Mouse (Mus musculus): ENCODE measurements around the gene Boll. TPM values are rescaled to one million over a fixed set of nuclear protein-coding genes. Genes with fewer than 3 reads are reported as not detected.

The Boll gene
- total RNA-seq, 1 experiment: 2.9 TPM

DNA sequence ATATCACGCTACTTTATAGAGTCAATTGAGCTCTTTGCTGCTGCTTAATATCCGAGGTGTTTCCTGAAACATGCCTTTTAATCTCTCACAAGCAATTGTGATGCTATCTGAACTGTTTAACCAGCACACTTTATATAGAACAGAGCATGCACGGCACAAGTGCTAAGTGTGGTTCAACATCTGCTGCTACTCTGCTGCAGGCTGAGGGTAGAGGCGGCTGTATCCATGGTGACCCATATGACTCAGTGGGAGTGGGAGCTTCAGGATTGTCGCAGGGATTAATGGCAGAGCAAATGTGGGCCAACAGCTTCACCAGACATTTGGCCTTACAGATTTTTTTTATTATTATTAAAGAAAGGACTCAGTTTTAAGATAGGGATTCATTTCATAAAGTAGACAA, 36.6 kb upstream of the Boll start:
- DNase-seq (ENCODE audit: low read depth, low spot score): no peak
- TF ChIP-seq ZC3H11A (IDR thresholded peaks at IDR 0.05; ENCODE audit: borderline replicate concordance, low read depth, low read length) (no peak), CHD2 (IDR thresholded peaks at IDR 0.05; ENCODE audit: low read depth, low read length) (no peak)
- Histone ChIP-seq H3K9me3 (ENCODE audit: control insufficient read depth, insufficient read depth, low read depth, low read length) (no peaks in the 10 kb centered on the region), H3K9ac (ENCODE audit: insufficient read depth, low read depth, low read length, poor library complexity, severe bottlenecking) (no peak overlapping the region), H3K27ac (ENCODE audit: insufficient read depth, low read depth, low read length, poor library complexity, severe bottlenecking) (no peak overlapping the region), H3K4me1 (ENCODE audit: control insufficient read depth in 2 of 2, insufficient read depth in 2 of 2, low read length in 2 of 2, poor library complexity in 1 of 2) (no peaks in the 10 kb centered on the region), H3K36me3 (ENCODE audit: control insufficient read depth, insufficient read depth, low read length, poor library complexity, severe bottlenecking) (no peaks in the 10 kb centered on the region), H3K4me3 (ENCODE audit: insufficient read depth in 1 of 2, low read depth in 1 of 2, low read length in 2 of 2, poor library complexity in 1 of 2, severe bottlenecking in 1 of 2) (no peak overlapping the region)
- in situ Hi-C loops (cut with MboI; ENCODE audit: low sequenced_read_pairs in 2 of 2, unreplicated experiment in 2 of 2): loop anchor here (10.0 to 25.0 kb wide), 3 partner anchors 335 to 462 kb away; no protein-coding TSS in a partner anchor

- peaks cover 0 to 4% of the 10 kb centered on the region in 2 experiments; a peak in 1 of 4 replicates for H3K4me1 ChIP-seq (ENCODE audit: control insufficient read depth in 2 of 2, insufficient read depth in 2 of 2, low read length in 2 of 2, poor library complexity in 1 of 2)
- TF ChIP-seq ZNF384 (IDR thresholded peaks at IDR 0.05; ENCODE audit: low read depth, low read length) (no peak), ZC3H11A (IDR thresholded peaks at IDR 0.05; ENCODE audit: borderline replicate concordance, low read depth, low read length) (peak; percentile 90)
- no peaks in the 10 kb centered on the region for H3K9me3 ChIP-seq (ENCODE audit: control insufficient read depth, insufficient read depth, low read depth, low read length)
- no peak overlapping the region for H3K9ac ChIP-seq (ENCODE audit: insufficient read depth, low read depth, low read length, poor library complexity, severe bottlenecking)
- H3K4me3 ChIP-seq (ENCODE audit: insufficient read depth in 1 of 2, low read depth in 1 of 2, low read length in 2 of 2, poor library complexity in 1 of 2, severe bottlenecking in 1 of 2): no peak overlapping the region
- in situ Hi-C loops (cut with MboI; ENCODE audit: low sequenced_read_pairs in 2 of 2, unreplicated experiment in 2 of 2): no loop called here
- no peaks in the 10 kb centered on the region for H3K36me3 ChIP-seq (ENCODE audit: control insufficient read depth, insufficient read depth, low read length, poor library complexity, severe bottlenecking)
- H3K27ac ChIP-seq (ENCODE audit: insufficient read depth, low read depth, low read length, poor library complexity, severe bottlenecking): no peak overlapping the region
- DNase-seq (ENCODE audit: low read depth, low spot score): peak; percentile 83
Observed at GRCm38 (mm10) chr1:55383114-55383773, 20.0 kb upstream of the Boll start.

GRCm38 (mm10) chr1:55380527-55380926, 17.3 kb upstream of the Boll start:
- Histone ChIP-seq H3K27ac (ENCODE audit: insufficient read depth, low read depth, low read length, poor library complexity, severe bottlenecking) (no peak overlapping the region), H3K9ac (ENCODE audit: insufficient read depth, low read depth, low read length, poor library complexity, severe bottlenecking) (no peak overlapping the region), H3K4me1 (ENCODE audit: control insufficient read depth in 2 of 2, insufficient read depth in 2 of 2, low read length in 2 of 2, poor library complexity in 1 of 2) (peaks cover 0 to 4% of the 10 kb centered on the region in 2 experiments; a peak in 1 of 4 replicates), H3K4me3 (ENCODE audit: insufficient read depth in 1 of 2, low read depth in 1 of 2, low read length in 2 of 2, poor library complexity in 1 of 2, severe bottlenecking in 1 of 2) (no peak overlapping the region), H3K36me3 (ENCODE audit: control insufficient read depth, insufficient read depth, low read length, poor library complexity, severe bottlenecking) (no peaks in the 10 kb centered on the region), H3K9me3 (ENCODE audit: control insufficient read depth, insufficient read depth, low read depth, low read length) (no peaks in the 10 kb centered on the region)
- in situ Hi-C loops (cut with MboI; ENCODE audit: low sequenced_read_pairs in 2 of 2, unreplicated experiment in 2 of 2): no loop called here
- no peak for TF ChIP-seq ZC3H11A (IDR thresholded peaks at IDR 0.05; ENCODE audit: borderline replicate concordance, low read depth, low read length)
- no peak for TF ChIP-seq MAFK (IDR thresholded peaks at IDR 0.05; ENCODE audit: insufficient read depth, low read depth, low read length)
- no peak for TF ChIP-seq CHD2 (IDR thresholded peaks at IDR 0.05; ENCODE audit: low read depth, low read length)
- no peak for TF ChIP-seq ZNF384 (IDR thresholded peaks at IDR 0.05; ENCODE audit: low read depth, low read length)
- TF ChIP-seq HCFC1 (IDR thresholded peaks at IDR 0.05; ENCODE audit: borderline replicate concordance, insufficient read depth, low read length): no peak
- DNase-seq (ENCODE audit: low read depth, low spot score): no peak

DNA sequence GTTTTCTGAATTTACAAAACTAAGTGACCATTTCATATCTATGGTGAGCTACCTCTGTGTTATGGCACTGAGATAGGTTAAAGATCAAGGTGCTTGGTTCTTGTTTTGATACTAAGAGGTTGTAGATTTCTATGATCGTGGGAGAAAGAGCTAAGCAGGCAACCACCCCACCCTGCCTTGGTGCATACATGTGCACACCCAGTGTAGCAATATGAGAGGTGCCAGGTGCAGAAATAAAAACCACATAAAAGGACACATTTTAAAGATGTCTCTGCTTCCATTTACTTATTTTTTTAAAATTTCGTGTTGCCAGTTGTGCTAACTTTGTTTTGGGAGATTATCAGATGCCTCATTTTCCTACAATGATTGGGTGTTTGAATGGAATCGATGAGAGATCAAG, 9.4 kb upstream of the Boll start:
- in situ Hi-C loops (cut with MboI; ENCODE audit: low sequenced_read_pairs in 2 of 2, unreplicated experiment in 2 of 2): no loop called here
- no peak overlapping the region for H3K4me3 ChIP-seq (ENCODE audit: insufficient read depth in 1 of 2, low read depth in 1 of 2, low read length in 2 of 2, poor library complexity in 1 of 2, severe bottlenecking in 1 of 2)
- H3K9ac ChIP-seq (ENCODE audit: insufficient read depth, low read depth, low read length, poor library complexity, severe bottlenecking): no peak overlapping the region
- DNase-seq (ENCODE audit: low read depth, low spot score): no peak
- no peaks in the 10 kb centered on the region for H3K4me1 ChIP-seq (ENCODE audit: control insufficient read depth in 2 of 2, insufficient read depth in 2 of 2, low read length in 2 of 2, poor library complexity in 1 of 2)
- no peaks in the 10 kb centered on the region for H3K9me3 ChIP-seq (ENCODE audit: control insufficient read depth, insufficient read depth, low read depth, low read length)
- H3K36me3 ChIP-seq (ENCODE audit: control insufficient read depth, insufficient read depth, low read length, poor library complexity, severe bottlenecking): no peaks in the 10 kb centered on the region
- no peak overlapping the region for H3K27ac ChIP-seq (ENCODE audit: insufficient read depth, low read depth, low read length, poor library complexity, severe bottlenecking)
- TF ChIP-seq ZC3H11A (IDR thresholded peaks at IDR 0.05; ENCODE audit: borderline replicate concordance, low read depth, low read length) (no peak), MAFK (IDR thresholded peaks at IDR 0.05; ENCODE audit: insufficient read depth, low read depth, low read length) (no peak), HCFC1 (IDR thresholded peaks at IDR 0.05; ENCODE audit: borderline replicate concordance, insufficient read depth, low read length) (no peak), ZNF384 (IDR thresholded peaks at IDR 0.05; ENCODE audit: low read depth, low read length) (no peak), CHD2 (IDR thresholded peaks at IDR 0.05; ENCODE audit: low read depth, low read length) (no peak)

DNA sequence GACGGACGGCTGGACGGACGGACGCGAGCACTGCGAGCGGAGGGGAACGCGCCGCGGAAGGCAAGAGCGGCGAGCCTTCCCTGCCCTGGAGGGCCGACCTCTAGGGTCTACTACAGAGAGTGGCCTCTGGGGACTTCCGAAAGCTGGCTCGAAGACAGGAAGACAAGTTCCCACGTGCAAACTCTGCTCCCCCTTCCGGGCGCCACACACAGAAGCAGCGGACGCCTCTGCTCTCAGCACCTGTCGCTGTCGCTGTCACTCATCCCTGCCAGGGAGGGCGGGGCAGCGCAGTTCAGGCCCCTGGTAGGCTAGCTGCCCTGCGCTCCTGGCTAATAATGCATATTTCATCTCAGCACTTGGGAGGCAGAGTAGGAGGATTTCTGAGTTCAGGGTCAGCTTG, 317 bp upstream of the Boll start:
- Histone ChIP-seq H3K9ac (ENCODE audit: insufficient read depth, low read depth, low read length, poor library complexity, severe bottlenecking) (peak overlapping the region; percentile 36; the same call in 1 of the 2 replicates), H3K4me1 (ENCODE audit: control insufficient read depth in 2 of 2, insufficient read depth in 2 of 2, low read length in 2 of 2, poor library complexity in 1 of 2) (0 out of 4 replicates have a peak, but pooled peaks cover 0 to 3% of the 10 kb centered on the region in 2 experiments), H3K36me3 (ENCODE audit: control insufficient read depth, insufficient read depth, low read length, poor library complexity, severe bottlenecking) (no peaks in the 10 kb centered on the region), H3K27ac (ENCODE audit: insufficient read depth, low read depth, low read length, poor library complexity, severe bottlenecking) (no peak overlapping the region), H3K4me3 (ENCODE audit: insufficient read depth in 1 of 2, low read depth in 1 of 2, low read length in 2 of 2, poor library complexity in 1 of 2, severe bottlenecking in 1 of 2) (peak overlapping the region; percentile 71 to 75), H3K9me3 (ENCODE audit: control insufficient read depth, insufficient read depth, low read depth, low read length) (no peaks in the 10 kb centered on the region)
- no peak for TF ChIP-seq MAFK (IDR thresholded peaks at IDR 0.05; ENCODE audit: insufficient read depth, low read depth, low read length)
- TF ChIP-seq HCFC1 (IDR thresholded peaks at IDR 0.05; ENCODE audit: borderline replicate concordance, insufficient read depth, low read length): no peak
- no peak for TF ChIP-seq ZNF384 (IDR thresholded peaks at IDR 0.05; ENCODE audit: low read depth, low read length)
- no peak for TF ChIP-seq CHD2 (IDR thresholded peaks at IDR 0.05; ENCODE audit: low read depth, low read length)
- no peak for TF ChIP-seq ZC3H11A (IDR thresholded peaks at IDR 0.05; ENCODE audit: borderline replicate concordance, low read depth, low read length)
- in situ Hi-C loops (cut with MboI; ENCODE audit: low sequenced_read_pairs in 2 of 2, unreplicated experiment in 2 of 2): no loop called here
- no peak for DNase-seq (ENCODE audit: low read depth, low spot score)
